Mouse (Mus musculus) kidney, adult 2 months (tissue): ENCODE results near the gene Scn5a.

ENCODE experiments used
- CTCF ChIP-seq: fragments of 200-500 bp; conservative IDR thresholded peaks from 2 replicates; pipeline ENCODE4 v1.5.1; 2011; ENCODE audit warnings: low read depth, mild to moderate bottlenecking, control low read depth, low read length, moderate library complexity, mixed read lengths; ENCODE audit not compliant: insufficient read depth, insufficient read length
- POLR2A ChIP-seq: fragments of 200-500 bp; IDR thresholded peaks from one replicate; pipeline ENCODE4 v1.6.1; 2011; ENCODE audit warnings: low read depth, low read length, control low read depth

- TF ChIP-seq CTCF = no peak
- no peak for TF ChIP-seq POLR2A
Measured at GRCm38 (mm10) chr9:119515454-119515853, 63.4 kb downstream of the Scn5a start.
